Mouse (Mus musculus) C2C12 (cell line): ENCODE data around the gene Spock2.

ENCODE experiments used
- CTCF ChIP-seq: IDR thresholded peaks from one replicate; pipeline ENCODE4 v1.5.1; 2011; ENCODE audit not compliant: control insufficient read depth, insufficient read depth, insufficient read length
- USF1 ChIP-seq: IDR thresholded peaks from one replicate; pipeline ENCODE4 v1.6.1; 2011; ENCODE audit warnings: low read depth, mild to moderate bottlenecking, control low read depth, moderate library complexity

GRCm38 (mm10) chr10:60120630-60121029, 14.6 kb downstream of the Spock2 start:
- TF ChIP-seq CTCF (no peak), USF1 (no peak)
